Mouse (Mus musculus) hindbrain, embryonic 14.5 days (tissue): ENCODE measurements around the gene R3hdm2. TPM values are rescaled to one million over a fixed set of nuclear protein-coding genes. Genes with fewer than 3 reads are reported as not detected.

ENCODE experiments used
- polyA plus RNA-seq: library from polyadenylated mRNA; unstranded; fragments of >200 nt; fragmentation: Nextera tagmentation; extraction: Ambion mirVana; gene quantifications from 2 replicates; pipeline ENCODE4 v1.2.1, GENCODE M21; 2014

Gene R3hdm2
- polyA plus RNA-seq, 1 experiment from 2014 or later, result 32.3 TPM

Other genes with a start within 250 kb of the R3hdm2 start
- 73.7 and 79.1 TPM in 2 replicates for gene B4galnt1, start 215.1 kb upstream of the R3hdm2 start, polyA plus RNA-seq
- 0.94 and 0.99 TPM in 2 replicates for gene Slc26a10, start 199.7 kb upstream of the R3hdm2 start, polyA plus RNA-seq
- 23.5 and 25.5 TPM in 2 replicates for gene Arhgef25, start 190.2 kb upstream of the R3hdm2 start, polyA plus RNA-seq
- gene Dtx3, start 184.6 kb upstream of the R3hdm2 start, polyA plus RNA-seq, result 223 and 231 TPM in 2 replicates
- gene Pip4k2c, start 168.7 kb upstream of the R3hdm2 start, polyA plus RNA-seq, result 16.8 and 17.1 TPM in 2 replicates
- 118 and 129 TPM in 2 replicates for gene Kif5a, start 117.0 kb upstream of the R3hdm2 start, polyA plus RNA-seq
- 281 and 296 TPM in 2 replicates for gene Dctn2, start 114.0 kb upstream of the R3hdm2 start, polyA plus RNA-seq
- gene Mbd6, start 91.3 kb upstream of the R3hdm2 start, polyA plus RNA-seq, result 16.2 and 20.0 TPM in 2 replicates
- gene Mars, start 68.5 kb upstream of the R3hdm2 start, polyA plus RNA-seq, result 113 and 124 TPM in 2 replicates
- 0.88 and 1.1 TPM in 2 replicates for gene Arhgap9, start 58.4 kb upstream of the R3hdm2 start, polyA plus RNA-seq
- gene Gli1, start 38.4 kb upstream of the R3hdm2 start, polyA plus RNA-seq, result 1.3 and 1.6 TPM in 2 replicates
- 0.04 TPM in 1 of 2 replicates, not detected in the other for gene Inhbe, start 25.9 kb upstream of the R3hdm2 start, polyA plus RNA-seq
- gene Inhbc, start 9.9 kb upstream of the R3hdm2 start, polyA plus RNA-seq, result not detected in 2 replicates
- 0.60 TPM in 1 of 2 replicates, not detected in the other for gene Stac3, start 121.4 kb downstream of the R3hdm2 start, polyA plus RNA-seq
- gene Ndufa4l2, start 134.6 kb downstream of the R3hdm2 start, polyA plus RNA-seq, result 12.7 and 18.0 TPM in 2 replicates
- 45.6 and 47.4 TPM in 2 replicates for gene Shmt2, start 142.1 kb downstream of the R3hdm2 start, polyA plus RNA-seq
- 94.1 and 105 TPM in 2 replicates for gene Nxph4, start 154.2 kb downstream of the R3hdm2 start, polyA plus RNA-seq
- gene Lrp1, start 240.8 kb downstream of the R3hdm2 start, polyA plus RNA-seq, result 118 and 119 TPM in 2 replicates